Mouse (Mus musculus): Measurements from ENCODE around the gene Eef1akmt3.

DNA sequence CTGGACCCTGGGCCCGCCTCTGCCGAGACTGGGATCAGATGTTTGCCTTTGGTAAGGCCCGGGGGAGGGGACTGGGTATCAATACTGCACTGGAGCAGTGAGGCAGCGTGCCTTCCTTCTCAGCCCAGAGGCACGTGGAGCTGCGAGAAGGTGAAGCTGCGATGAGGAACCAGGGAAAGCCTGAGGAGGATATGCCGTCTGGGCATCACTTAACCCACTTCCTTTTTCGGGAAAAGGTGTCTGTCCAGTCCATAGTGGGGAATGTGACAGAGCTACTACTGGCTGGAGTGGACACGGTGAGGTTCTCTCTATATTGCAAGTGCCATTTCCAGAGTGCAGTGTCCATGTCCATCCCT is 8.8 kb upstream of the Eef1akmt3 start:
- TF ChIP-seq EP300 (IDR thresholded peaks at IDR 0.05; ENCODE audit: insufficient read depth, low read depth, low read length) (no peak), CTCF (IDR thresholded peaks at IDR 0.05) (no peak), POLR2A (IDR thresholded peaks at IDR 0.05; ENCODE audit: insufficient read depth, low read depth, low read length) (no peak)
